Mouse (Mus musculus): ENCODE data around the gene Ddx10. TPM values are rescaled to one million over a fixed set of nuclear protein-coding genes. Genes with fewer than 3 reads are reported as not detected.
A peak's percentile ranks its signal among the peaks of the same experiment; 100 is the strongest.

Ddx10 gene
- polyA plus RNA-seq, 1 experiment from 2014 or later, result 17.3 TPM

DNA sequence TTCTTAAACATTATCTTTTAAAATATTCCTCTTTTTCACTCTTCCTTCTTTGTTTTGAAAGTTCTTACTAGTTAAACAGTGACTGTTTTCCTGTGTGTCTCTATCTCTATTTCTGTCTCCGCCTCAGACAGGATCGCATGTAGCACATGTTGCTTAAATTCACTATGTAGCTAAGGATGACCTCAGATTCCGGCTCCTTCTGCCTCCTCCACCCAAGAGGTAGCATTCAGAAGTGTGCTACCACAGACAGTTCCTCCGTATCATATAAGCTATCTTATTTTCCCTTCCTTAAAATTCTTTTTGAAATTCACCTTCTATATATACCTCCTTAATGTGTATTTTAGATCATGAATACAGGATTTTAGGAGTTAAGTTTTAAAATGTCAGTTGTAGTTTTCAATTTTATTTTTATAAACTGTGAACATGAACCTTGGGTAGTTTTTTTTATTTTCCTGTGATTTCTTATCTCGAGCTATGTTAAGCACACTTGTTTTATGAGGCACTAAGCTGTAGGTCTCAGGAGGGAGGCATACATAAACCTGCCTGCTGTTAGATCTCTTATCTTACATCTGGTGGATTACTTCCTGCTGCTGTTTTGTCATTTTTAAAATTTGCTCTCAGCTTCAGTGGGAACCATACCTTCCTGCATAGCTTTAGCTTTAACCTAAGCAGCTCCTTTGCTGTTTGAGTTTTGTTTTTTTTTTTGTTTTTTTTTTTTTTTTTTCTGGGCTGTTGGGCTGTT lies 23.6 kb upstream of the Ddx10 start:
- no peak overlapping the region for H3K4me2 ChIP-seq (ENCODE audit: low read length)
- H3K27ac ChIP-seq (replicated peaks in 1 of 2; ENCODE audit: control insufficient read depth in 1 of 2, insufficient read depth in 1 of 2, low read depth in 2 of 2, low read length in 2 of 2), result no peak overlapping the region
- no peak overlapping the region for H3K4me3 ChIP-seq (ENCODE audit: control insufficient read depth in 1 of 2, insufficient read depth in 1 of 2, low read depth in 1 of 2, low read length in 2 of 2)
- no peak overlapping the region for H3K9ac ChIP-seq (ENCODE audit: low read length)
- 54% methylated on average over 5 of the region's 5 CpGs for WGBS
- no peaks in the 10 kb centered on the region for H3K36me3 ChIP-seq (ENCODE audit: control insufficient read depth, insufficient read depth, low read length)
- no peaks in the 10 kb centered on the region for H3K27me3 ChIP-seq (ENCODE audit: control insufficient read depth, insufficient read depth, low read length)
- no peaks in the 10 kb centered on the region for H3K9me3 ChIP-seq (ENCODE audit: control insufficient read depth, low read length)
- peaks cover 3 to 4% of the 10 kb centered on the region in 2 experiments; a peak in 2 of 4 replicates for H3K4me1 ChIP-seq (ENCODE audit: control insufficient read depth in 2 of 2, insufficient read depth in 2 of 2, low read length in 2 of 2)
- ATAC-seq (ENCODE audit: insufficient number of reproducible peaks, insufficient read depth, low FRiP score, low read depth), result no peak

DNA sequence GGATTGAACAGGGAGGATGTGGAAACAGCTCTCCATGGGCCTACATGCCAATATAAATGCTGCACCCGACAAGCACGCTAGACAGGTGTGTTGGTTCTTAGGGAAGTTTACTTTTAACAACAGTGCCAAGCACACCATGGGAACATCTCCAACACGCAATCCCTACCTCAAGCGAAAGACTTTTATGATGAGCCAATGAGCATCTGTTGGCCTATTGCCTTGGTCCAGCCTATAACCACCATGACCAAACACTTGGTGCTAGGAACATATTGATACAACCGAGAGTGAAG lies 21.6 kb upstream of the Ddx10 start:
- no peak overlapping the region for H3K27ac ChIP-seq (replicated peaks in 1 of 2; ENCODE audit: control insufficient read depth in 1 of 2, insufficient read depth in 1 of 2, low read depth in 2 of 2, low read length in 2 of 2)
- no peak overlapping the region for H3K4me2 ChIP-seq (ENCODE audit: low read length)
- no peak for ATAC-seq (ENCODE audit: insufficient number of reproducible peaks, insufficient read depth, low FRiP score, low read depth)
- H3K4me3 ChIP-seq (ENCODE audit: control insufficient read depth in 1 of 2, insufficient read depth in 1 of 2, low read depth in 1 of 2, low read length in 2 of 2), result no peak overlapping the region
- H3K27me3 ChIP-seq (ENCODE audit: control insufficient read depth, insufficient read depth, low read length), result no peaks in the 10 kb centered on the region
- H3K9ac ChIP-seq (ENCODE audit: low read length), result no peak overlapping the region
- H3K9me3 ChIP-seq (ENCODE audit: control insufficient read depth, low read length), result no peaks in the 10 kb centered on the region
- 90% methylated on average over 5 of the region's 5 CpGs for WGBS
- H3K36me3 ChIP-seq (ENCODE audit: control insufficient read depth, insufficient read depth, low read length), result no peaks in the 10 kb centered on the region
- H3K4me1 ChIP-seq (ENCODE audit: control insufficient read depth in 2 of 2, insufficient read depth in 2 of 2, low read length in 2 of 2), result peaks cover 5 to 8% of the 10 kb centered on the region in 2 experiments; a peak in 3 of 4 replicates

DNA sequence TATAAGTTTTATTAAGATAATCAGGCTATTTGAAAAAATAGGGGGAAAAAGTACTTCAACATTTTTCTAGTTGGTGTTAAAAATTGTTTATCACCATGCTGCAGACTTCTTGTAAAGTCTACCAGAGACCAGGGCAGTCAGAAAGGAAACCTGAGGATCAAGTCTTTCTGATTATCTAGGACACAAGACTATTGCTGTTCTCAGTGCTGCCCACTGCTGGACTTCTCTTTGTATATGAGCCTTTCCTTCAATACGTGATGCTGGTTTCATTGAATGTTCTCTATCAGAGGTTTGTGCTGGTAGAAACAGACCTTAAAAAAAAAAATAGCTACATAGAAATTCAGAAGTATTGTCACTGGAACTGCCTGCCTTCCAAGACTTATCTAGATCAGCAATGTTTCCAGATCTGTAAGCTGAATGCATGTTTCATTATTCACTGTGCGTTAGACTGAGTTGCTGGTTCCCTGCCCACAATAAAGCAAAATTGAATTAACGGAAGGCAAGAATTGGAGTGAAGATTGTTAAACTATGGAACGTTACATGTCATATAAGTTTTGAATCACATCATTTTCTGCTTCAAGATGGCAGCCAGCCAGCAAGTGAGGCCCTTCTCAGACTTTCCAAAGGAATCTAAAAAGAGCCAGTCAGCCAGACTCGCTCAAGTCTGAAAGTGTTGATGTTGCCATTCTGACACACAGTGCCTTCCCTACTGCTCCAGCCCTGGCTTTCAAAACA lies 21.0 kb upstream of the Ddx10 start:
- no peak for ATAC-seq (ENCODE audit: insufficient number of reproducible peaks, insufficient read depth, low FRiP score, low read depth)
- H3K9me3 ChIP-seq (ENCODE audit: control insufficient read depth, low read length), result no peaks in the 10 kb centered on the region
- H3K4me2 ChIP-seq (ENCODE audit: low read length), result no peak overlapping the region
- H3K27me3 ChIP-seq (ENCODE audit: control insufficient read depth, insufficient read depth, low read length), result no peaks in the 10 kb centered on the region
- no peak overlapping the region for H3K4me3 ChIP-seq (ENCODE audit: control insufficient read depth in 1 of 2, insufficient read depth in 1 of 2, low read depth in 1 of 2, low read length in 2 of 2)
- 0 out of 4 replicates have a peak overlapping the region, but pooled peaks of 1 of the 2 experiments have one; percentile 14 for H3K27ac ChIP-seq (replicated peaks in 1 of 2; ENCODE audit: control insufficient read depth in 1 of 2, insufficient read depth in 1 of 2, low read depth in 2 of 2, low read length in 2 of 2)
- H3K9ac ChIP-seq (ENCODE audit: low read length), result no peak overlapping the region
- 58% methylated on average over 5 of the region's 5 CpGs for WGBS
- H3K4me1 ChIP-seq (ENCODE audit: control insufficient read depth in 2 of 2, insufficient read depth in 2 of 2, low read length in 2 of 2), result peaks cover 5 to 13% of the 10 kb centered on the region in 2 experiments
- no peaks in the 10 kb centered on the region for H3K36me3 ChIP-seq (ENCODE audit: control insufficient read depth, insufficient read depth, low read length)

DNA sequence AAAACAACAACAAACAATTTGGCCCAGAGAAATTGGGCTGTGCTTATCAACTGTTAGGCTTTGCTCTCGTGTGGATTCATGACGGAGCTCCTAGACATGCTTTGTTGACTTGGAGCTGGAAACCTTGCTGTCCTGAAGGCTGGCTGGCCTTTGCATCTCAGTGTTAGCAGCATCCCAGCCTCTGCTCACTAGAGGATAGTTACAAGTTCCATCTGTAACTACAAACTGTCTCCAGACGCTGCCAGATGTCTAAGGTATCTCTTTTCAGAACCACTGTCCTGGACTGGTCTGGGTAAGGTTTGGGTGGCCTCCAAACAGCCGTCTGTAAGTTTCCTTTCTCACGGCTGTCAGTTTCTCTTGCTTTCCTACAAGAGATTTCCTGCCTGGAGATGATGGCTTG lies 20.2 kb upstream of the Ddx10 start:
- Histone ChIP-seq H3K4me3 (ENCODE audit: control insufficient read depth in 1 of 2, insufficient read depth in 1 of 2, low read depth in 1 of 2, low read length in 2 of 2) (no peak overlapping the region), H3K9ac (ENCODE audit: low read length) (no peak overlapping the region), H3K4me1 (ENCODE audit: control insufficient read depth in 2 of 2, insufficient read depth in 2 of 2, low read length in 2 of 2) (peaks cover 5 to 13% of the 10 kb centered on the region in 2 experiments), H3K4me2 (ENCODE audit: low read length) (no peak overlapping the region), H3K9me3 (ENCODE audit: control insufficient read depth, low read length) (no peaks in the 10 kb centered on the region), H3K27me3 (ENCODE audit: control insufficient read depth, insufficient read depth, low read length) (no peaks in the 10 kb centered on the region), H3K36me3 (ENCODE audit: control insufficient read depth, insufficient read depth, low read length) (no peaks in the 10 kb centered on the region), H3K27ac (replicated peaks in 1 of 2; ENCODE audit: control insufficient read depth in 1 of 2, insufficient read depth in 1 of 2, low read depth in 2 of 2, low read length in 2 of 2) (no peak overlapping the region)
- no peak for ATAC-seq (ENCODE audit: insufficient number of reproducible peaks, insufficient read depth, low FRiP score, low read depth)
- 43% methylated on average over 5 of the region's 5 CpGs for WGBS

DNA sequence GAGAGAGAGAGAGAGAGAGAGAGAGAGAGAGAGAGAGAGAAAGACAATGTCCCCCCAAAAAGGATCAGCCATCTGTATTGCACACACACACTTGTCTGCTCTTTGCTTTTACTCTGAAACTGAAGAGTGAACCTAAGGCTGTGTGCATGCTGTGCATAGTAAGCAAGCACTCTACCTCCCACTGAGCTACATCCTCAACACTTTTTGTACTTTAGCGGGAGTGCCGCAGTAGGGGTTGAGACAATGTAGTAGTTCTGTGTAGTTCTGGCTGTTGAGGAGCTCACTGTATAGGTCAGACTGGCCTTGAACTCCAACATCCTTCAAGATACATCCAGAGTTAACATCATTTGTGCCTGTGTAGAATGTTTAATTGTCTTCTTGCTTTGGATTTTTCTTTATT lies 17.7 kb upstream of the Ddx10 start:
- Histone ChIP-seq H3K9me3 (ENCODE audit: control insufficient read depth, low read length) (no peaks in the 10 kb centered on the region), H3K4me3 (ENCODE audit: control insufficient read depth in 1 of 2, insufficient read depth in 1 of 2, low read depth in 1 of 2, low read length in 2 of 2) (no peak overlapping the region), H3K27me3 (ENCODE audit: control insufficient read depth, insufficient read depth, low read length) (no peaks in the 10 kb centered on the region), H3K9ac (ENCODE audit: low read length) (no peak overlapping the region), H3K4me1 (ENCODE audit: control insufficient read depth in 2 of 2, insufficient read depth in 2 of 2, low read length in 2 of 2) (peaks cover 5 to 13% of the 10 kb centered on the region in 2 experiments), H3K4me2 (ENCODE audit: low read length) (no peak overlapping the region), H3K27ac (replicated peaks in 1 of 2; ENCODE audit: control insufficient read depth in 1 of 2, insufficient read depth in 1 of 2, low read depth in 2 of 2, low read length in 2 of 2) (no peak overlapping the region), H3K36me3 (ENCODE audit: control insufficient read depth, insufficient read depth, low read length) (no peaks in the 10 kb centered on the region)
- 71% methylated on average over 2 of the region's 2 CpGs for WGBS
- no peak for ATAC-seq (ENCODE audit: insufficient number of reproducible peaks, insufficient read depth, low FRiP score, low read depth)

DNA sequence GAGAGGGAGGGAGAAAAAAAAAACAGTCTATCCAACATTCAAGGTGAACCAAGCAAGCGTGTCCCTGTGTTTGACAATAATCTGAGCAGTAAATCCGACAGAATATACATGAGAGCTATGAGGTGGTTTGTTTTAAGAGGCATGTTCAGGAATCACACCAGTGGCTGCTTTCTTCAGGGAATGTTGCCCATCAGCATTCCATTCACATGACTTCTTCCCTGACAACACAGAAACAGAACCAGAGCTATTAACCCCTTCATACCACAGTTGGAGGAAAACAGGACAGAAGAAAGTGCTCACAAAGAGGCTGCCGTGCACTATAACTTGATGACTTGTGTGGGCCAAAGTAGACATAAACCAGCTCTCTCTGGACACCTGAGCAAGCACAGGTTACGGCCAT lies 16.5 kb upstream of the Ddx10 start:
- peak overlapping the region; percentile 41 to 50; a peak in 3 of 4 replicates for H3K27ac ChIP-seq (replicated peaks in 1 of 2; ENCODE audit: control insufficient read depth in 1 of 2, insufficient read depth in 1 of 2, low read depth in 2 of 2, low read length in 2 of 2)
- peak overlapping the region; percentile 31 for H3K4me2 ChIP-seq (ENCODE audit: low read length)
- no peaks in the 10 kb centered on the region for H3K36me3 ChIP-seq (ENCODE audit: control insufficient read depth, insufficient read depth, low read length)
- peaks cover 5 to 11% of the 10 kb centered on the region in 2 experiments for H3K4me1 ChIP-seq (ENCODE audit: control insufficient read depth in 2 of 2, insufficient read depth in 2 of 2, low read length in 2 of 2)
- 28% methylated on average over 4 of the region's 4 CpGs for WGBS
- H3K9me3 ChIP-seq (ENCODE audit: control insufficient read depth, low read length), result no peaks in the 10 kb centered on the region
- H3K4me3 ChIP-seq (ENCODE audit: control insufficient read depth in 1 of 2, insufficient read depth in 1 of 2, low read depth in 1 of 2, low read length in 2 of 2), result no peak overlapping the region
- H3K9ac ChIP-seq (ENCODE audit: low read length), result no peak overlapping the region
- ATAC-seq (ENCODE audit: insufficient number of reproducible peaks, insufficient read depth, low FRiP score, low read depth), result no peak
- no peaks in the 10 kb centered on the region for H3K27me3 ChIP-seq (ENCODE audit: control insufficient read depth, insufficient read depth, low read length)

DNA sequence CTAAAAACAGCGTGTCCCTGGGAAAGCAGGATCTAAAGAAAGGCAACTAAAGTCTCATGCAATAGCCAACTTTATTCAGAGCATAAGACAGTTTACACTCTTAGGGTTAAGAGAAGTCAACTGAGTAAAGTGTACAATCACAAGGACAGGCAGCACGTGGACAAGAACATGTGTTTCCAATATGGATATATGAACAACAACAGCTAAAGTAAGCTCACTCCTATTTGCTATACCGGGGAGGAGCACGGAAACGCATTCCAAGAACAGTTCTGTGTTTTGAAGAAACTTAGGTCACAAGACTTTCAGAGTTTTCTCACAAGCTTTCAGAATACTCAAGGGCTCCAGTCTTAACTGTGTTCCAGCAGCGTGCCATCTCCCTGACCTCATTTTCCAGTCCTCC lies 10.3 kb upstream of the Ddx10 start:
- no peaks in the 10 kb centered on the region for H3K9me3 ChIP-seq (ENCODE audit: control insufficient read depth, low read length)
- no peaks in the 10 kb centered on the region for H3K36me3 ChIP-seq (ENCODE audit: control insufficient read depth, insufficient read depth, low read length)
- 46% methylated on average over 6 of the region's 6 CpGs for WGBS
- no peak for ATAC-seq (ENCODE audit: insufficient number of reproducible peaks, insufficient read depth, low FRiP score, low read depth)
- H3K4me1 ChIP-seq (ENCODE audit: control insufficient read depth in 2 of 2, insufficient read depth in 2 of 2, low read length in 2 of 2), result peaks cover 4 to 5% of the 10 kb centered on the region in 2 experiments; a peak in 2 of 4 replicates
- no peak overlapping the region for H3K27ac ChIP-seq (replicated peaks in 1 of 2; ENCODE audit: control insufficient read depth in 1 of 2, insufficient read depth in 1 of 2, low read depth in 2 of 2, low read length in 2 of 2)
- no peak overlapping the region for H3K4me3 ChIP-seq (ENCODE audit: control insufficient read depth in 1 of 2, insufficient read depth in 1 of 2, low read depth in 1 of 2, low read length in 2 of 2)
- no peak overlapping the region; the same call in 1 of the 2 replicates for H3K9ac ChIP-seq (ENCODE audit: low read length)
- H3K27me3 ChIP-seq (ENCODE audit: control insufficient read depth, insufficient read depth, low read length), result no peaks in the 10 kb centered on the region
- no peak overlapping the region for H3K4me2 ChIP-seq (ENCODE audit: low read length)

All from heart, embryonic 14.5 days (tissue).